Mouse (Mus musculus): ENCODE measurements at regions not wholly inside any gene's neighbourhood (a gene's known extent, or its start where the extent isn't known, plus 50 kb on each side); places are given as distances from the start of the nearest gene placed in this dataset.
A peak's percentile ranks its signal among the peaks of the same experiment; 100 is the strongest.

GRCm38 (mm10) chr17:68120744-68121143, 116.8 kb upstream of the Arhgap28 start:
- DNase-seq: no peak

- no peak for DNase-seq
Observed at GRCm38 (mm10) chr17:68134373-68134772, 130.5 kb upstream of the Arhgap28 start.

GRCm38 (mm10) chr17:68135436-68135835, 131.5 kb upstream of the Arhgap28 start:
- DNase-seq: no peak

- DNase-seq: no peak
Observed at GRCm38 (mm10) chr17:68143307-68143706, 130.3 kb upstream of the L3mbtl4 start.

- no peak for DNase-seq
Observed at GRCm38 (mm10) chr17:68149237-68149792, 124.3 kb upstream of the L3mbtl4 start.

- DNase-seq: peak; percentile 34
Observed at GRCm38 (mm10) chr17:68152438-68153120, 121.0 kb upstream of the L3mbtl4 start.

GRCm38 (mm10) chr17:68154879-68155278, 118.7 kb upstream of the L3mbtl4 start:
- DNase-seq: no peak

GRCm38 (mm10) chr17:68158172-68158651, 115.4 kb upstream of the L3mbtl4 start:
- DNase-seq: no peak

- DNase-seq: no peak
Observed at GRCm38 (mm10) chr17:68161107-68161506, 112.5 kb upstream of the L3mbtl4 start.

GRCm38 (mm10) chr17:68163545-68163944, 110.1 kb upstream of the L3mbtl4 start:
- no peak for DNase-seq

GRCm38 (mm10) chr17:68164666-68165065, 108.9 kb upstream of the L3mbtl4 start:
- DNase-seq: peak; percentile 23

- peak; percentile 26 for DNase-seq
Observed at GRCm38 (mm10) chr17:68165171-68165825, 108.3 kb upstream of the L3mbtl4 start.

- peak; percentile 16 for DNase-seq
Observed at GRCm38 (mm10) chr17:68166397-68166796, 107.2 kb upstream of the L3mbtl4 start.

GRCm38 (mm10) chr17:68172838-68173237, 100.8 kb upstream of the L3mbtl4 start:
- DNase-seq: no peak

- DNase-seq: peak; percentile 76
Observed at GRCm38 (mm10) chr17:68176611-68177165, 96.9 kb upstream of the L3mbtl4 start.

GRCm38 (mm10) chr17:68177835-68178234, 95.8 kb upstream of the L3mbtl4 start:
- peak; percentile 83 for DNase-seq

GRCm38 (mm10) chr17:68185385-68185784, 88.2 kb upstream of the L3mbtl4 start:
- DNase-seq: no peak

- DNase-seq: no peak
Observed at GRCm38 (mm10) chr17:68189888-68190287, 83.7 kb upstream of the L3mbtl4 start.

- no peak for DNase-seq
Observed at GRCm38 (mm10) chr17:68205545-68205944, 68.1 kb upstream of the L3mbtl4 start.

GRCm38 (mm10) chr17:68208837-68209236, 64.8 kb upstream of the L3mbtl4 start:
- no peak for DNase-seq

- DNase-seq: peak; percentile 83
Observed at GRCm38 (mm10) chr17:68210313-68211254, 63.0 kb upstream of the L3mbtl4 start.

- peak; percentile 62 for DNase-seq
Observed at GRCm38 (mm10) chr17:68218246-68218645, 55.4 kb upstream of the L3mbtl4 start.

Data from adrenal gland, postnatal 10 days (tissue).